Mouse (Mus musculus) frontal cortex, postnatal 36 days (tissue): ENCODE data around the gene Tmem151a.

Experiments
- DNase-seq, 2 experiments: peaks; one replicate each; pipeline ENCODE4 v3.0.0; 2022; ENCODE audit warnings: low spot score in 2 of 2

Gene Tmem151a

GRCm38 (mm10) chr19:5085145-5085863 is at the start of gene Tmem151a:
TSS of gene Tmem151a (minus strand) at chr19:5085531.
- peak in 1 of 2 experiments; percentile 65 for DNase-seq

GRCm38 (mm10) chr19:5131237-5131636 is 45.9 kb upstream of the Tmem151a start:
- DNase-seq: no peak

GRCm38 (mm10) chr19:5129770-5130169 is 44.4 kb upstream of the Tmem151a start:
- no peak for DNase-seq

- no peak for DNase-seq
Measured at GRCm38 (mm10) chr19:5124055-5124614, 38.8 kb upstream of the Tmem151a start.

- DNase-seq: no peak
Measured at GRCm38 (mm10) chr19:5123241-5123640, 37.9 kb upstream of the Tmem151a start.

GRCm38 (mm10) chr19:5122492-5122891 is 37.2 kb upstream of the Tmem151a start:
- DNase-seq: no peak

GRCm38 (mm10) chr19:5118384-5118698 is 33.0 kb upstream of the Tmem151a start, which contains the start of gene Klc2:
TSS of gene Klc2 (minus strand) at chr19:5118560.
- no peak for DNase-seq

GRCm38 (mm10) chr19:5117494-5118383 is 32.4 kb upstream of the Tmem151a start:
- peak; percentile 91 for DNase-seq

- DNase-seq: no peak
Measured at GRCm38 (mm10) chr19:5113783-5114182, 28.5 kb upstream of the Tmem151a start.

GRCm38 (mm10) chr19:5109659-5110453 is 24.5 kb upstream of the Tmem151a start:
- DNase-seq: no peak

- DNase-seq: no peak
Measured at GRCm38 (mm10) chr19:5108702-5109101, 23.4 kb upstream of the Tmem151a start.

GRCm38 (mm10) chr19:5108271-5108575 is 22.9 kb upstream of the Tmem151a start:
- no peak for DNase-seq

GRCm38 (mm10) chr19:5107556-5108270 is 22.4 kb upstream of the Tmem151a start:
- DNase-seq: no peak

GRCm38 (mm10) chr19:5106731-5107191 is 21.4 kb upstream of the Tmem151a start, which contains the start of gene Rab1b:
TSS of gene Rab1b (minus strand) at chr19:5107072.
- peak; percentile 99 for DNase-seq

GRCm38 (mm10) chr19:5106074-5106473 is 20.7 kb upstream of the Tmem151a start:
- no peak for DNase-seq

GRCm38 (mm10) chr19:5098363-5099143 is 13.2 kb upstream of the Tmem151a start, which contains the start of gene Cnih2:
TSS of gene Cnih2 (minus strand) at chr19:5098521.
- peak in 1 of 2 experiments; percentile 74 for DNase-seq

GRCm38 (mm10) chr19:5097521-5098362 is 12.4 kb upstream of the Tmem151a start:
- no peak for DNase-seq

- no peak for DNase-seq
Measured at GRCm38 (mm10) chr19:5095887-5096474, 10.7 kb upstream of the Tmem151a start.
